Mouse (Mus musculus): ENCODE measurements around the gene Hspa1b. TPM values are rescaled to one million over a fixed set of nuclear protein-coding genes. Genes with fewer than 3 reads are reported as not detected.
"Not testable (repeated sequence)": the region's sequence is repeated elsewhere in the genome, so short reads cannot be mapped to it uniquely, and the experiment has no call there.

Gene Hspa1b
- total RNA-seq (2014; rRNA removed) (16.8 and 18.2 TPM in 2 replicates), polyA plus RNA-seq (2015; fragmentation: Nextera tagmentation; extraction: Ambion mirVana) (0.47 and 0.79 TPM in 2 replicates)

DNA sequence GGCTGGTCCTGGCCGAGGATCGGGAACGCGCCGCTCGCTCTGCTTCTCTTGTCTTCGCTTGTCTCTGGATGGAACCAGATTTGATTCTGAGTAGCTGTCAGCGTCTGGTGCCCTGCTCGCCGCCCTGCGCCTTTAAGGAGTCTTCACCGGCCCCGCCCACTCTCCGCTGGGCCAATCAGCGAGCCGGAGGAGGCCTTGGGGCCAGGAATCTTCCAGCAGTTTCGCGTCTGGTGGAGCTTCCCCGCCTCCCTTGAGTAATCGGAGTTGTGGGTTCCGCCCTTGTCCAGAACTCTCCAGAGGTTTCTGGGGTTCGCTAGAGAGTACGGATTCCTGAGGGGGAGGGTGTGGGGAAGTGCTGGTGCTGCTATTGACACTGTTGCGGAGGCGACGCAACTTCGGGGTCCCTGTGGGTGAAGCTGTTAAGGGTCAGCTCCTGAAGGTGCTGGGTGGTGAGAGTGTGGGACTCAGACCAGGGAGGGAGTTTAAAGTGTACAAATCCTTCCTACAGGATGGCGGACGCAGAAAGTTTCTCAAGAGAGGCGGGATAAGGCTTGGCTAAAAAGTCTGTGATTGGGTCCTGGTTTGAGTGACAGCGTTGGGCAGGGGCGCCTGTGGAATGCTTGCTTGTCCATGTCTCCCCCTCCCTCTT, at the start of gene Hspa1b:
Hspa1b (minus strand) TSS at position 109 of the 649 bp plus-strand sequence.
- H3K4me1 ChIP-seq (ENCODE audit: insufficient read depth, low read length); H3K27ac ChIP-seq (ENCODE audit: low read depth, low read length); H3K9ac ChIP-seq (replicated peaks; ENCODE audit: low read length, poor library complexity, severe bottlenecking); H3K27me3 ChIP-seq (ENCODE audit: insufficient read depth, low read length); H3K36me3 ChIP-seq (ENCODE audit: insufficient read depth, low read length); H3K9me3 ChIP-seq (ENCODE audit: low read length): not testable (repeated sequence)
- ATAC-seq (ENCODE audit: low FRiP score) (peak; percentile 93), DNase-seq (ENCODE audit: low spot score) (peak; percentile 69)
- WGBS: under 1% methylated on average over 19 of the region's 32 CpGs
- Histone ChIP-seq H3K4me3 (ENCODE audit: low read depth, low read length) (peak within 1 kb of the TSS; percentile 36), H3K4me2 (ENCODE audit: low read depth, low read length, poor library complexity, severe bottlenecking) (peak within 1 kb of the TSS; percentile 48)

DNA sequence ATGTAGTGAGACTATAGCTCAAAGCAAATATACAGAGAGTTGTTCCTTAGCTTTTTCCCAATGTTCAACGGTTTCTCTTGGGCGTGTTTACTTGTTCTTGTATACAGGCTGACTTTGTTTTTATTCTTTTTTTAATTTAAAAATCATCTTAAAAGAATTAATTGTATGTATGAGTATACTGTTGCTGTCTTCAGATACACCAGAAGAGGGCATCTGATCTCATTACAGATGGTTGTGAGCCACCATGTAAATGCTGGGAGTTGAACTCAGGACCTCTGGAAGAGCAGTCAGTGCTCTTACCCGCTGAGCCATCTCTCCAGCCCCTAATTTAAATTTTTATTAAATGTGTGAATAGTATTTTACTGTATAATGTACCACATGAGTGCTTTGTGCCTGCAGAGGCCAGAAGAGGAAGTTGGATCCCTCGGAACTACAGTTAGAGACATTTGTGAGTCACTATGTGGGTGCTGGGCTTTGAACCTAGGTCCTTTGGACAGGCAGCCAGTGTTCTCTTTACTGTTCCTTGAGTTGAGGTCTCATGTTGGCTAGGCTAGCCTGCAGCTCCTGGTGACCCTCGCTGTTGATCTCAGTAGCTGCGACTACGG, 48.5 kb upstream of the Hspa1b start:
- Histone ChIP-seq H3K9ac (replicated peaks; ENCODE audit: low read length, poor library complexity, severe bottlenecking) (no peak overlapping the region), H3K36me3 (ENCODE audit: insufficient read depth, low read length) (peaks cover 48% of the 10 kb centered on the region), H3K9me3 (ENCODE audit: low read length) (no peaks in the 10 kb centered on the region), H3K27me3 (ENCODE audit: insufficient read depth, low read length) (no peaks in the 10 kb centered on the region), H3K4me1 (ENCODE audit: insufficient read depth, low read length) (peaks cover 3% of the 10 kb centered on the region), H3K27ac (ENCODE audit: low read depth, low read length) (no peak overlapping the region), H3K4me3 (ENCODE audit: low read depth, low read length) (no peak overlapping the region), H3K4me2 (ENCODE audit: low read depth, low read length, poor library complexity, severe bottlenecking) (no peak overlapping the region)
- TF ChIP-seq CTCF (IDR thresholded peaks at IDR 0.05): peak; percentile 34; the same call in 1 of the 2 replicates
- DNase-seq (ENCODE audit: low spot score) (no peak), ATAC-seq (ENCODE audit: low FRiP score) (no peak)
- WGBS: 95% methylated on average over 7 of the region's 7 CpGs

DNA sequence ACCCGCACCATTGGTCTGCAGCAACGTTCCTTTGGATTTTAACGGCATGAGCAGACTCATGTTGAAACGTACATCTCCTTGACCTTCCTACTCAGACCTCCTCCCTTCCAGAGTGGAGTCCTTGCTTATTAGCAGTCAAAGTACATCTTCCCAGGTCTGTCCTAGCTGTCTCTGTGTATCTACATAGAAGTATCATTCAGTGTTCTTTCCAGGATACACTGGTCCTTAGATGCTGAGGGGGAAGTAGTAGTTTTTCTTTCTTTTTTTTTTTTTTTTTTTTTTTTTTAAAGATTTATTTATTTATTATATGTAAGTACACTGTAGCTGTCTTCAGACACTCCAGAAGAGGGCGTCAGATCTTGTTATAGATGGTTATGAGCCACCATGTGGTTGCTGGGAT, 46.9 kb upstream of the Hspa1b start:
- not testable (repeated sequence) for H3K27me3 ChIP-seq (ENCODE audit: insufficient read depth, low read length); DNase-seq (ENCODE audit: low spot score); H3K4me2 ChIP-seq (ENCODE audit: low read depth, low read length, poor library complexity, severe bottlenecking); H3K4me3 ChIP-seq (ENCODE audit: low read depth, low read length); H3K9me3 ChIP-seq (ENCODE audit: low read length); H3K4me1 ChIP-seq (ENCODE audit: insufficient read depth, low read length); H3K27ac ChIP-seq (ENCODE audit: low read depth, low read length); ATAC-seq (ENCODE audit: low FRiP score); H3K9ac ChIP-seq (replicated peaks; ENCODE audit: low read length, poor library complexity, severe bottlenecking)
- peaks cover 32% of the 10 kb centered on the region for H3K36me3 ChIP-seq (ENCODE audit: insufficient read depth, low read length)
- 96% methylated on average over 4 of the region's 5 CpGs for WGBS

DNA sequence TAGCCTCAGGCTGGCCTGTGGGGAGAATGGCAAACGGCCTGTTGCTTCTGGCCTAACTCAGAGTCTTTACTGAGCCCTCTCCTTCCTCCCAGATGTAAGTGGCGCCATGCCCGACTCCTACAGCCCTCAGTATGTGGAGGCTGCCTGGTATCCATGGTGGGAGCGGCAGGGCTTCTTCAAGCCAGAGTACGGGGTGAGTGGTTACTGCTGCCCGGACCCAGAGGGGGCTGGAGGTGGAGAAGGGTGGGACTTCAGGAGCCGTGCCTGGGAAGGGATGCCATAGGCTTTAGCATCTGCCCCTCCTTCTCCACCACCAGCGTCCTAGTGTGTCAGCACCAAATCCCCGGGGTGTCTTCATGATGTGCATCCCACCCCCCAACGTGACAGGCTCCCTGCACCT, 46.1 kb upstream of the Hspa1b start:
- WGBS: 93% methylated on average over 10 of the region's 10 CpGs
- Histone ChIP-seq H3K4me2 (ENCODE audit: low read depth, low read length, poor library complexity, severe bottlenecking) (no peak overlapping the region), H3K4me1 (ENCODE audit: insufficient read depth, low read length) (peaks cover 6% of the 10 kb centered on the region), H3K9ac (replicated peaks; ENCODE audit: low read length, poor library complexity, severe bottlenecking) (no peak overlapping the region), H3K27ac (ENCODE audit: low read depth, low read length) (no peak overlapping the region), H3K4me3 (ENCODE audit: low read depth, low read length) (no peak overlapping the region), H3K36me3 (ENCODE audit: insufficient read depth, low read length) (peaks cover 25% of the 10 kb centered on the region), H3K9me3 (ENCODE audit: low read length) (no peaks in the 10 kb centered on the region), H3K27me3 (ENCODE audit: insufficient read depth, low read length) (no peaks in the 10 kb centered on the region)
- ATAC-seq (ENCODE audit: low FRiP score) (no peak), DNase-seq (ENCODE audit: low spot score) (no peak)
- TF ChIP-seq CTCF (IDR thresholded peaks at IDR 0.05): no peak

DNA sequence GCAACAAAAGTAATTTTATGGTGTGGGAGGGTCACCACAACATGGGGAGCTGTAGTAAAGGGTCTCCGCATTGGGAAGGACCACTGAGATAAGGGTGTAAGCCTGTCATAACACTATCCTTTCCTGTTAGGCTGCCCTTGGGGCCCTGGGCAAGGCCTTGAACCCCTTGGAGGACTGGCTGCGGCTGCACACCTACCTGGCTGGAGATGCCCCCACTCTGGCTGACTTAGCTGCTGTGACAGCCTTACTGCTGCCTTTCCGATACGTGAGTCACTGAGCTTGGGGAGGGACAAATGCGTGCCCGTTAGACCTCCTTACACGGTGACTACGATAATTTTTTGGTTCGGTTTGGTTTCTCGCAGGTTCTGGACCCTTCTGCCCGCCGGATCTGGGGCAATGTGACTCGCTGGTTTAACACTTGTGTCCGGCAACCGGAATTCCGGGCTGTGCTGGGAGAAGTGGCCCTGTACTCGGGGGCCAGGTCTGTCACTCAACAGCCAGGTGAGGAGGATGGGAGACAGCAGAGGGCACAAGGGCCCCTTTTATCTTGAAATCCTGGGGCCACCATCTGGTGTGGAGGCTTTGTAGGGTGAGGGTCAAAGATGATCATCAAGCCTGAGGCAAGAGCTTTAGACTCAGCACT, 45.2 kb upstream of the Hspa1b start:
- DNase-seq (ENCODE audit: low spot score): no peak
- peaks cover 21% of the 10 kb centered on the region for H3K36me3 ChIP-seq (ENCODE audit: insufficient read depth, low read length)

More for the DNA sequence above, 45.2 kb upstream of the Hspa1b start:
- Histone ChIP-seq H3K4me2 (ENCODE audit: low read depth, low read length, poor library complexity, severe bottlenecking) (no peak overlapping the region), H3K27me3 (ENCODE audit: insufficient read depth, low read length) (no peaks in the 10 kb centered on the region), H3K27ac (ENCODE audit: low read depth, low read length) (no peak overlapping the region), H3K4me1 (ENCODE audit: insufficient read depth, low read length) (peaks cover 6% of the 10 kb centered on the region), H3K9me3 (ENCODE audit: low read length) (no peaks in the 10 kb centered on the region), H3K4me3 (ENCODE audit: low read depth, low read length) (no peak overlapping the region), H3K9ac (replicated peaks; ENCODE audit: low read length, poor library complexity, severe bottlenecking) (no peak overlapping the region)
- ATAC-seq (ENCODE audit: low FRiP score): no peak
- no peak for TF ChIP-seq CTCF (IDR thresholded peaks at IDR 0.05)
- 95% methylated on average over 17 of the region's 17 CpGs for WGBS
